Mouse (Mus musculus) cerebellum, adult 9-11 months (tissue): ENCODE measurements around the gene Col8a1.

Experiments
- DNase-seq: peaks from one replicate; pipeline ENCODE4 v3.0.0; 2022

Gene Col8a1

GRCm38 (mm10) chr16:57754526-57755125, at the start of gene Col8a1:
Gene Col8a1, minus strand, starts transcription at chr16:57754737.
- DNase-seq: no peak

GRCm38 (mm10) chr16:57801886-57802285, 47.3 kb upstream of the Col8a1 start:
- DNase-seq: no peak

GRCm38 (mm10) chr16:57796321-57796720, 41.8 kb upstream of the Col8a1 start:
- peak; percentile 51 for DNase-seq

GRCm38 (mm10) chr16:57779011-57779410, 24.5 kb upstream of the Col8a1 start:
- DNase-seq: no peak

GRCm38 (mm10) chr16:57765615-57766014, 11.1 kb upstream of the Col8a1 start:
- DNase-seq: no peak

GRCm38 (mm10) chr16:57759862-57760261, 5.3 kb upstream of the Col8a1 start:
- DNase-seq: no peak

GRCm38 (mm10) chr16:57755708-57756107, 1.2 kb upstream of the Col8a1 start:
- no peak for DNase-seq

GRCm38 (mm10) chr16:57755241-57755640, 704 bp upstream of the Col8a1 start:
- DNase-seq: no peak

GRCm38 (mm10) chr16:57753539-57754280, 827 bp downstream of the Col8a1 start:
- no peak for DNase-seq

- DNase-seq: no peak
These were observed 4.0 kb downstream of the Col8a1 start for GRCm38 (mm10) chr16:57750549-57750948.

GRCm38 (mm10) chr16:57748093-57748492, 6.4 kb downstream of the Col8a1 start:
- no peak for DNase-seq

- DNase-seq: no peak
These were observed 7.0 kb downstream of the Col8a1 start for GRCm38 (mm10) chr16:57747357-57748056.

- no peak for DNase-seq
These were observed 14.4 kb downstream of the Col8a1 start for GRCm38 (mm10) chr16:57740169-57740568.

- DNase-seq: no peak
These were observed 19.6 kb downstream of the Col8a1 start for GRCm38 (mm10) chr16:57734942-57735341.

GRCm38 (mm10) chr16:57733545-57733944, 21.0 kb downstream of the Col8a1 start:
- no peak for DNase-seq

- no peak for DNase-seq
These were observed 21.4 kb downstream of the Col8a1 start for GRCm38 (mm10) chr16:57733139-57733538.

GRCm38 (mm10) chr16:57724978-57725377, 29.6 kb downstream of the Col8a1 start:
- no peak for DNase-seq

GRCm38 (mm10) chr16:57718982-57719381, 35.6 kb downstream of the Col8a1 start:
- DNase-seq: no peak

GRCm38 (mm10) chr16:57698733-57699132, 55.8 kb downstream of the Col8a1 start:
- no peak for DNase-seq

- no peak for DNase-seq
These were observed 59.8 kb downstream of the Col8a1 start for GRCm38 (mm10) chr16:57694694-57695093.

GRCm38 (mm10) chr16:57693906-57694522, 60.5 kb downstream of the Col8a1 start:
- DNase-seq: no peak

GRCm38 (mm10) chr16:57685790-57686399, 68.6 kb downstream of the Col8a1 start:
- no peak for DNase-seq

- no peak for DNase-seq
These were observed 82.3 kb downstream of the Col8a1 start for GRCm38 (mm10) chr16:57672251-57672650.
